ENCODE assay signal across 17 mouse cellular contexts in the genomic region with DNA sequence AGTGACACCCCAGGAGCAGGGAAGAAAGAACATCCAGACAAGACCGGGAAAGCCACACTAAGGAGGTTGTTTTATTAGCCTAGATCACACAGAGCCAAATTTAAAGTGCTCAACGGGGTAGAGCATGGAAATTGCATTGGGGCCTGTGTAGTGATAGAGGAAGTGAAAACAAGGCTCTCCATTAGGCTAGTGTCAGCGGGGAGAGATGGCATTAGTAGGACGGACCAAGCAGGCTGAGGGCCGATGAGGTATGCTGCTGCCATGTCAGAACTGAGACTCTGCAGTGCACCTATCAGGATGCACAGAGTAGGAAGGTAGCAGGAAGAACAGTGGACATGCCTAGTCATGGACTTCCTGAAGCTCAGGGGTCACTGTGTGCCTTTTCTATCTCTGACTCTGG.
DNase-seq lines count a peak whose midpoint lies in the region; ATAC-seq and TF ChIP-seq lines count a peak whose summit lies in the region.
"Had no signal": no experiment of that assay in that cellular context is flagged by ENCODE, and none has a peak within 500 bp of the region (broad histone marks: within the 10 kb centered on the region; RNA-seq: fewer than 3 reads in every experiment).

No protein-coding gene starts in this region.

- H3K9me3 ChIP-seq in hindbrain, embryonic 12.5 days (replicated peaks) = no peaks in the 10 kb centered on the region
- H3K9me3 ChIP-seq in hindbrain, embryonic 16.5 days (ENCODE audit: control insufficient read depth, low read length) = no peaks in the 10 kb centered on the region
- H3K9me3 ChIP-seq in forebrain, embryonic 16.5 days (ENCODE audit: control insufficient read depth, low read length) = no peaks in the 10 kb centered on the region
- no peaks in the 10 kb centered on the region for H3K9me3 ChIP-seq in midbrain, postnatal 0 days (ENCODE audit: low read length)
- H3K9me3 ChIP-seq: embryonic facial prominence, embryonic 15.5 days; heart, embryonic 13.5 days; kidney, embryonic 15.5 days; liver, embryonic 12.5 days; lung, embryonic 15.5 days; stomach, embryonic 15.5 days had no signal

- ATAC-seq in hindbrain, embryonic 12.5 days (ENCODE audit: low FRiP score) = 0 out of 2 replicates have a peak, but pooled peaks have one; percentile 35
- ATAC-seq in hindbrain, embryonic 16.5 days = no peak
- ATAC-seq in forebrain, embryonic 16.5 days = 0 out of 2 replicates have a peak, but pooled peaks have one; percentile 11
- ATAC-seq in midbrain, postnatal 0 days (ENCODE audit: low FRiP score) = no peak
- no peak for ATAC-seq in erythroblast, adult 5-6 weeks (replicated peaks; ENCODE audit: low FRiP score, poor library complexity, severe bottlenecking)
- ATAC-seq: CD4-positive, CD25-positive, alpha-beta regulatory T cell, adult 4 months; intestine, embryonic 16.5 days; liver, embryonic 12.5 days had no signal

- H3K9ac ChIP-seq in hindbrain, embryonic 12.5 days = no peak overlapping the region
- no peak overlapping the region for H3K9ac ChIP-seq in hindbrain, embryonic 16.5 days (ENCODE audit: low read depth, low read length)
- no peak overlapping the region for H3K9ac ChIP-seq in forebrain, embryonic 16.5 days (replicated peaks; ENCODE audit: low read depth, low read length)
- no peak overlapping the region for H3K9ac ChIP-seq in midbrain, postnatal 0 days (replicated peaks; ENCODE audit: low read length, poor library complexity, severe bottlenecking)
- H3K9ac ChIP-seq: embryonic facial prominence, embryonic 15.5 days; heart, embryonic 13.5 days; kidney, embryonic 15.5 days; liver, embryonic 12.5 days; lung, embryonic 15.5 days; stomach, embryonic 15.5 days had no signal

- H3K4me3 ChIP-seq in hindbrain, embryonic 12.5 days = no peak overlapping the region
- no peak overlapping the region for H3K4me3 ChIP-seq in hindbrain, embryonic 16.5 days (ENCODE audit: low read length)
- H3K4me3 ChIP-seq in forebrain, embryonic 16.5 days (replicated peaks; ENCODE audit: low read length) = no peak overlapping the region
- H3K4me3 ChIP-seq in midbrain, postnatal 0 days (ENCODE audit: low read depth, low read length) = no peak overlapping the region
- H3K4me3 ChIP-seq: embryonic facial prominence, embryonic 15.5 days; heart, embryonic 13.5 days; kidney, embryonic 15.5 days; liver, embryonic 12.5 days; lung, embryonic 15.5 days; stomach, embryonic 15.5 days had no signal

- peaks cover 2% of the 10 kb centered on the region; the same call in 1 of the 2 replicates for H3K36me3 ChIP-seq in hindbrain, embryonic 12.5 days
- H3K36me3 ChIP-seq in hindbrain, embryonic 16.5 days (ENCODE audit: control insufficient read depth, insufficient read depth, low read length) = no peaks in the 10 kb centered on the region; the same call in 1 of the 2 replicates
- peaks cover 8% of the 10 kb centered on the region for H3K36me3 ChIP-seq in forebrain, embryonic 16.5 days (ENCODE audit: control insufficient read depth, insufficient read depth)
- H3K36me3 ChIP-seq in midbrain, postnatal 0 days (ENCODE audit: insufficient read depth, low read length) = peaks cover 9% of the 10 kb centered on the region
- H3K36me3 ChIP-seq: embryonic facial prominence, embryonic 15.5 days; kidney, embryonic 15.5 days; liver, embryonic 12.5 days; lung, embryonic 15.5 days; stomach, embryonic 15.5 days had no signal

- 82% methylated on average over 5 of the region's 5 CpGs for WGBS in hindbrain, embryonic 12.5 days
- 85% methylated on average over 5 of the region's 5 CpGs for WGBS in hindbrain, embryonic 16.5 days
- whole genome bisulfite sequencing in forebrain, embryonic 16.5 days = 84% methylated on average over 5 of the region's 5 CpGs
- 79% methylated on average over 5 of the region's 5 CpGs for WGBS in midbrain, postnatal 0 days

- intact Hi-C loops in left cerebral cortex, postnatal 25 days (cut with DNase I) = no loop called here

- DNase-seq in B cell, adult 2 months = peak; percentile 16 to 23
- DNase-seq in midbrain, postnatal 0 days (ENCODE audit: low spot score) = no peak
- DNase-seq in left cerebral cortex, postnatal 25 days (ENCODE audit: low spot score in 2 of 2) = no peak
- DNase-seq: cerebellum, adult 9-11 months; gastrocnemius, postnatal 36 days had no signal

- no peaks in the 10 kb centered on the region for H3K27me3 ChIP-seq in hindbrain, embryonic 12.5 days
- H3K27me3 ChIP-seq in hindbrain, embryonic 16.5 days (replicated peaks; ENCODE audit: control insufficient read depth, insufficient read depth, low read length) = no peaks in the 10 kb centered on the region
- H3K27me3 ChIP-seq in forebrain, embryonic 16.5 days (replicated peaks; ENCODE audit: control insufficient read depth, insufficient read depth, low read length) = no peaks in the 10 kb centered on the region
- H3K27me3 ChIP-seq in midbrain, postnatal 0 days (ENCODE audit: insufficient read depth, low read length) = no peaks in the 10 kb centered on the region
- H3K27me3 ChIP-seq: embryonic facial prominence, embryonic 15.5 days; heart, embryonic 13.5 days; kidney, embryonic 15.5 days; liver, embryonic 12.5 days; lung, embryonic 15.5 days; stomach, embryonic 15.5 days had no signal

- H3K27ac ChIP-seq in hindbrain, embryonic 12.5 days = 0 out of 2 replicates have a peak overlapping the region, but pooled peaks have one; percentile 19
- H3K27ac ChIP-seq in hindbrain, embryonic 16.5 days (ENCODE audit: low read depth, low read length) = no peak overlapping the region
- H3K27ac ChIP-seq in forebrain, embryonic 16.5 days (ENCODE audit: low read length) = no peak overlapping the region; the same call in 1 of the 2 replicates
- H3K27ac ChIP-seq in midbrain, postnatal 0 days (ENCODE audit: low read depth, low read length) = 0 out of 2 replicates have a peak overlapping the region, but pooled peaks have one; percentile 12
- H3K27ac ChIP-seq: embryonic facial prominence, embryonic 15.5 days; heart, embryonic 13.5 days; kidney, embryonic 15.5 days; liver, embryonic 12.5 days; lung, embryonic 15.5 days; stomach, embryonic 15.5 days had no signal

- H3K4me2 ChIP-seq in hindbrain, embryonic 12.5 days (replicated peaks) = no peak overlapping the region
- no peak overlapping the region for H3K4me2 ChIP-seq in hindbrain, embryonic 16.5 days (ENCODE audit: low read length)
- H3K4me2 ChIP-seq in forebrain, embryonic 16.5 days (ENCODE audit: low read length) = no peak overlapping the region
- no peak overlapping the region for H3K4me2 ChIP-seq in midbrain, postnatal 0 days (ENCODE audit: low read depth, low read length, poor library complexity, severe bottlenecking)
- H3K4me2 ChIP-seq: embryonic facial prominence, embryonic 15.5 days; heart, embryonic 13.5 days; kidney, embryonic 15.5 days; liver, embryonic 12.5 days; lung, embryonic 15.5 days; stomach, embryonic 15.5 days had no signal

- no peak for TF ChIP-seq CTCF in midbrain, postnatal 0 days (IDR thresholded peaks at IDR 0.05)

- no peaks in the 10 kb centered on the region for H3K4me1 ChIP-seq in hindbrain, embryonic 12.5 days
- H3K4me1 ChIP-seq in hindbrain, embryonic 16.5 days (ENCODE audit: control insufficient read depth, insufficient read depth, low read depth, low read length) = no peaks in the 10 kb centered on the region
- H3K4me1 ChIP-seq in forebrain, embryonic 16.5 days (replicated peaks; ENCODE audit: control insufficient read depth, insufficient read depth, low read length) = peaks cover 6% of the 10 kb centered on the region; the same call in 1 of the 2 replicates
- no peaks in the 10 kb centered on the region for H3K4me1 ChIP-seq in midbrain, postnatal 0 days (ENCODE audit: insufficient read depth, low read length)
- H3K4me1 ChIP-seq: embryonic facial prominence, embryonic 15.5 days; heart, embryonic 13.5 days; kidney, embryonic 15.5 days; liver, embryonic 12.5 days; lung, embryonic 15.5 days; stomach, embryonic 15.5 days had no signal

Comparison
In these comparisons a context has a peak if more than half of its experiments do, and no peak if none do; other contexts are left out.
1. ATAC-seq: peak in hindbrain, embryonic 12.5 days (single experiment) and forebrain, embryonic 16.5 days (single experiment); none in hindbrain, embryonic 16.5 days (single experiment), midbrain, postnatal 0 days (single experiment) and erythroblast, adult 5-6 weeks (single experiment).
2. H3K27ac ChIP-seq: peak in hindbrain, embryonic 12.5 days (single experiment) and midbrain, postnatal 0 days (single experiment); none in hindbrain, embryonic 16.5 days (single experiment) and forebrain, embryonic 16.5 days (single experiment).
3. DNase-seq: peak in B cell, adult 2 months (2 of 2); none in midbrain, postnatal 0 days (single experiment) and left cerebral cortex, postnatal 25 days (0 of 2).